Mouse (Mus musculus): Measurements from ENCODE around the gene Tcf7l1.

Tcf7l1 gene

DNA sequence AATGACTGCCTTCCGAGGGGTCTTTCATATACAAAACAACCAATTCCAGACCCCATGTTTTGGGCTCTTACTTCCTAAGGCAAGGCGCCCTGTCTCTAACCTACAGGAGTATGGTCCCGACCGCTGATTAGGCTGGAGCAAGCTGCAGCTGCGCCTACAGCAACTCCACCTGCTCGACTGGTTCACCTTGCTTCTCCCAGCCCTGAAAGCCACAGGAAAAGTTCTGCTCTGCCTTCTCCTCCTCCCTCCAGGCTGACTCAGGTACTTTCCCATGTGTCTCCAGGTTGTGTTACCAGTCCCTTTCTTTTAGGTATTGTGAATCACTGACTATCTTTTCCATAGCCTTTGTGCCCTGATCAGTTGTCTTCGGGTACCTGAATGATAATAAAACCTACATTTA, 5.8 kb upstream of the Tcf7l1 start:
- in situ Hi-C loops (cut with MboI; ENCODE audit: low pct_unique_long_range_greater_than_20kb in 1 of 2, low sequenced_read_pairs in 2 of 2, unreplicated experiment in 1 of 2) = loop anchor here in 1 of 2 experiments (25.0 kb wide), 1 partner anchor 133 kb away; no protein-coding TSS in a partner anchor

DNA sequence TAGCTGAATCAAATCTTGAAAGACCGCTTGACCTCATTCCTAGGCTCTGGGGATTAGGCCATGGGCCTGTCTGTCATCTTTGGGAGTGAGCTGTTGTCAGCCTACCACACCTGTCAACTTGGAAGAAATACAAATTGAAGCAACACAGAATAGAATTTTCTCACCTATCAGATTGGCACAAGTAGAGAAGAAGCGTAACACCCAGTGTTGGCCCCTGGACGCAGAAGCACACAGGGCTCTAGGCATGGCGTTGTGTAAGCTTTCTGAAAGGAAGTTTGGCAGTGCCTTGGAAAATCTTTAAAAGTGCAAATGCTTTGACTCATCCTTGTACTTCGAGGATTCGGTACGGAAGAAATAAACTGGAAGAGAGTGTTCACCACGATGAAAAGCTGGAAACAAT, 3.6 kb upstream of the Tcf7l1 start:
- in situ Hi-C loops (cut with MboI; ENCODE audit: low pct_unique_long_range_greater_than_20kb in 1 of 2, low sequenced_read_pairs in 2 of 2, unreplicated experiment in 1 of 2) = loop anchor here in 1 of 2 experiments (25.0 kb wide), 1 partner anchor 130 kb away; no protein-coding TSS in a partner anchor

DNA sequence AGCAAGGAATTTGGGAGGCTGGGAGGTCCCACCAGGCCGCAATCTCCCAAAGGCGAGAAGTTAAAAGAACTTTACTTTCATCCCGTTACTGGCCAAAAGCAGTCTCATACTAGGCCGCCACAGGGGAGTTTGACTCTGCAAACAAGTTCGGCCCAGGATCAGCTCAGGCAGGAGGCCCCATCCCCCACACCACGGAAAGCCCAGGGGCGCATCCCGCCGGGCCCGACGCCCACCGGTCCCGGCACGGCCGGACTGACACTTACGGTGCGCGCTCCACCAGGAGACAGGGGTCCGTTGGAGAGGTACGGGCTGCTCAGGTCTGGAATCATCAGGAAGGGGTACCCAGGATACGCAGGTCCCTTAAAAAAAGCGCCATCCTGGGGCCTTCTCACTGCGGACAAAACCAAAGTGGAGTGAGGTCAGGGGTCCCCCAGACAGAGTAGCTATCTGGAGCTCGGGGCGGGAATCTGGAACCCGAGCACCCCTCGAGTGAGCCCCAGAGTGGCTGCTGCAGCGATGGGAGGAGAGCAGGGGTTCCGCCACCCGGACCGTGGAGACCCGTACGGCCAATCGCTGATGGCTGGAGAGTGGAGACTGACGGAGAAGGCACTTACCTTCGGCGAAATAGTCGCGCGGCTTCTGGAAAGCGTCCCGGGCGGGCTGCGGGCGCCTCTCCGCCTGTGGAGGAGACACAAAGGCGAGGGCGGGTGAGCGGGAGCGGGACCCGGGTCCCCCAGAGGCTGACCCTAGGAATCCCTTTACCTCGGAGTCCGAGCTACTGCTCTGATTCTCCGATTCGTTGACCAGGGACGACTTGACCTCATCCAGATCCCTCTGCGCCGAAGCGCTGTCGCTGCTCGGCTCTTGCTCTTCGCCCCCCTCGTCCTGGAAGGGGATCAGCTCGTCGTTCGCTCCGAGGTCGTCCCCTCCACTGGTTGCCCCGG, 834 bp downstream of the Tcf7l1 start:
- in situ Hi-C loops (cut with MboI; ENCODE audit: low pct_unique_long_range_greater_than_20kb in 1 of 2, low sequenced_read_pairs in 2 of 2, unreplicated experiment in 1 of 2) = loop anchor here (10.0 to 25.0 kb wide), 2 partner anchors 126 to 163 kb away; no protein-coding TSS in a partner anchor

DNA sequence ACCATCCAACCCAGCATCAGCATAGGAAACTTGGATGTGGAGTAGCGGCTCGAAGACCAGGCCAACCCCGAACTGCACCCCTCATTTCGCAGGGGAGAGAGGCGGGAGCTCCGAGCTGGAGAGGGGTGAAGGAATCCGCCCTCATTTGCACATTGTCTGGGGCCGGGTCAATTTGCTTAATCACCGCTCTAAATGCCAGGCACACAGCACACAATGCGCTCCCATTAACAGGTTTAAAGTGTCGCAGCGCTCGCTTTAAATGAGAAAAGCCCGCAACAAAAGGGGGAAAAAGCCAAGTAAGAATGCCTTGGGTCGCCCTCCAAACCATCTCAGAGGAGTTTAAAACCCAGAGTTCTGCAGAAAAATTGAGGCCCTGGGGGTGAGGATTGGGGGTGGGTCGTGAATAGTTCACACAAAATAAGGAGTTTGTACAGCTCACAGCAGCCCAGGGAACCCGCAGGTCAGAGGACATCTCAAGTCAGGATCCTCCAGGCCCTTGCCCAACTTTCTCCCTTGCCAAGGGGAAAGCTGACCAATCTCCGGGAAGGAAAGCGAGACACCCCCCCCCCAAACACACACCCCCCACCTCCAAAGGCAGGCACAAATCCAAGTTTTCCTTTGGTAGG, 1.6 kb downstream of the Tcf7l1 start:
- in situ Hi-C loops (cut with MboI; ENCODE audit: low pct_unique_long_range_greater_than_20kb in 1 of 2, low sequenced_read_pairs in 2 of 2, unreplicated experiment in 1 of 2) = loop anchor here (10.0 to 25.0 kb wide), 2 partner anchors 125 to 163 kb away; no protein-coding TSS in a partner anchor

DNA sequence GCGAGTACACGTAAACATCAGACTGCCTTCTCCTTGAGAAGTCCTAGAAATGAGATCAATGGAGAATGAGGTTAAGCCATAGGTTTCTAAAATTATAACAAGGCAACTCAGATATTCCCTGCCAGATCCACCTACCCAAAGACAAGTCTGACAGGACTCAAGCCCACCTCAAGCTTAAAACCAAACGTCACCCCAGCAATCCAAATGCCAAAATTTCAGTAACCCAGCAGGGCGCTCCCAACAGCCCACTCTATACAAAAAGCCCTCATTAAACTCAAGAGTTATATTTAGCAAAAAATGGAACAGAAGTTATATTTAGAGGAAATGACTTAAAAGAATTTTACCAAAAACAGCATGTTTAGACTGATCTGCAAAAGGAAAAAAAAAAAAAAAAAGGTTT, 5.3 kb downstream of the Tcf7l1 start:
- in situ Hi-C loops (cut with MboI; ENCODE audit: low pct_unique_long_range_greater_than_20kb in 1 of 2, low sequenced_read_pairs in 2 of 2, unreplicated experiment in 1 of 2) = loop anchor here (10.0 to 25.0 kb wide), 2 partner anchors 121 to 159 kb away; no protein-coding TSS in a partner anchor

DNA sequence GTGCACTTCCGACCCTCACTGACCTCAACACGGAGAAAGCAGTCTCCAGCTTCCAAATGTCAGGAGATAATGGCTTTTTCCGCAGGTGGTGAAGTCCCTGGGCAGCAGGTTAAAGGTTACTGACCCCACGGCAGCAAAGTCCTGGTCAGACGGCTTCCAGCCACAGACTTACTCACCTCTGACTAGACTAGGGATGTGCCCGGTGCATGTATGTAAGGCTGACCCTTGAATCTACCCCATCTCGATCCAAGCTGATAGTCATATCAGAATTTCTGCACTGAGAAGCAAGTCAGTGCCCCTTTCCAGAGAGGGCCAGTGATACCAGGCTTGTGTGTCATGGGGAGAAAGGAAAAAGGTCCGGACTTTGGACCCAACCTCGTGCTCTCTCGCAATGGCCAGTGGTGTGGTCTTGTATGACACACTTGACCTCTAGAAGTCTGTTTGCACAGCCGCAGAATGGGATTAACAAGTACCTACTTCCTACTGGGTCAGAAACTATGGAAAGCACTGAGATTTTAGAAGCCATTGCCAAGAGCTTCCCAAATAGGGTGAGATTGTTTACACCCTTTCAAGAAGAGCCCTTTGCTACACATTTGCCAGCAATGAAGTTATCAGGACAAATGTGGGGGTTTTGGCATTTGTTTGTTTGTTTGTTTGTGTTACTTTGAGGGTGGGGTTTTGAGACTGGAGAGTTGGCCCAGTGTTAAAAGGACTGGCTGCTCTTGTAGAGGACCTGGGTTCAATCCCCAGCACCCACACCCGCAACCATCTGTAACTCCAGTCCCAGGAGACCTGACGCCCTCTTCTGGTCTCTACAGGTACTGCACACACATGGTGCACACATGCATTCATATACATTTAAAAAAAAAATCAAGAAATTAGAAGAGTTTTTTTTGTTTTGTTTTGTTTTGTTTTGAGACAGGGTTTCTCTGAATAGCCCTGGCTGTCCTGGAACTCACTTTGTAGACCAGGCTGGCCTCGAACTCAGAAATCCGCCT, 10.0 kb downstream of the Tcf7l1 start:
- in situ Hi-C loops (cut with MboI; ENCODE audit: low pct_unique_long_range_greater_than_20kb in 1 of 2, low sequenced_read_pairs in 2 of 2, unreplicated experiment in 1 of 2) = loop anchor here in 1 of 2 experiments (25.0 kb wide), 1 partner anchor 117 kb away; no protein-coding TSS in a partner anchor

DNA sequence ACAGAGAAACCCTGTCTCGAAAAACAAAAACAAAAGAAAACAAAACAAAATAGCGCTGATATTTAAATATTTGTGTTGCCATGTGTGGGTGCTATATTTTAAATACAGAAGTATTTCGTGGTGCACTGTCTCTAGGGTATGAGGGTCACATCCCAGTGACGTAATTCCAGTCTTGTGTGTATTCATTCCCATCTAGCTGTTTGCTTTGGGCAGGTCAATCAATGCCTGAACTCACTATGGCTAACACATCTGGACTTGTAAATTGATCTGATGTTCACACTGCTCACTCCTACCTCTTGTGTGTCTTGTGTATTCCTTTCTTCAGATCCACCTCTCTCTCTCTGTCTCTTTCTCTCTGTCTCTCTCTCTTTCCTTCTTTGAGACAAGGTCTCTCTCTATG, 11.8 kb downstream of the Tcf7l1 start:
- in situ Hi-C loops (cut with MboI; ENCODE audit: low pct_unique_long_range_greater_than_20kb in 1 of 2, low sequenced_read_pairs in 2 of 2, unreplicated experiment in 1 of 2) = loop anchor here in 1 of 2 experiments (25.0 kb wide), 1 partner anchor 115 kb away; no protein-coding TSS in a partner anchor

DNA sequence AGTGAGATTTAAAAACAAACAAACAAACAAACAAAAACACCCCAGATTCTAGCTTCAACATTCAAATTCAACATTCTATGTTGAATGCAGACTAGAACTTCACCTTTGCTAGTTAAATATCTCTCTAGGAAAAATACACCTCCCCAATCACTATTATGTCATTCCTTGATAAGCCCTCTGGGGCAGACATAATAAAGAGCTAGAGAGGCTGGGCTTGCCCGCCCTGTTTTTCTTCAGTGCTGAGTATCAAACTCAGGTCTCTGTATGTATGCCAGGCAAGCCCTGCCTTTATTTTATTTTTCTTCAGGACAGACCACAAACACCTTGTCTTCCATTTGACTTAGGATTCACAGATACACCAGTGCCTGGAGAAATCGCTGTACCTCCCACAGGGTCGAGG, 14.8 kb downstream of the Tcf7l1 start:
- in situ Hi-C loops (cut with MboI; ENCODE audit: low pct_unique_long_range_greater_than_20kb in 1 of 2, low sequenced_read_pairs in 2 of 2, unreplicated experiment in 1 of 2) = no loop called here

DNA sequence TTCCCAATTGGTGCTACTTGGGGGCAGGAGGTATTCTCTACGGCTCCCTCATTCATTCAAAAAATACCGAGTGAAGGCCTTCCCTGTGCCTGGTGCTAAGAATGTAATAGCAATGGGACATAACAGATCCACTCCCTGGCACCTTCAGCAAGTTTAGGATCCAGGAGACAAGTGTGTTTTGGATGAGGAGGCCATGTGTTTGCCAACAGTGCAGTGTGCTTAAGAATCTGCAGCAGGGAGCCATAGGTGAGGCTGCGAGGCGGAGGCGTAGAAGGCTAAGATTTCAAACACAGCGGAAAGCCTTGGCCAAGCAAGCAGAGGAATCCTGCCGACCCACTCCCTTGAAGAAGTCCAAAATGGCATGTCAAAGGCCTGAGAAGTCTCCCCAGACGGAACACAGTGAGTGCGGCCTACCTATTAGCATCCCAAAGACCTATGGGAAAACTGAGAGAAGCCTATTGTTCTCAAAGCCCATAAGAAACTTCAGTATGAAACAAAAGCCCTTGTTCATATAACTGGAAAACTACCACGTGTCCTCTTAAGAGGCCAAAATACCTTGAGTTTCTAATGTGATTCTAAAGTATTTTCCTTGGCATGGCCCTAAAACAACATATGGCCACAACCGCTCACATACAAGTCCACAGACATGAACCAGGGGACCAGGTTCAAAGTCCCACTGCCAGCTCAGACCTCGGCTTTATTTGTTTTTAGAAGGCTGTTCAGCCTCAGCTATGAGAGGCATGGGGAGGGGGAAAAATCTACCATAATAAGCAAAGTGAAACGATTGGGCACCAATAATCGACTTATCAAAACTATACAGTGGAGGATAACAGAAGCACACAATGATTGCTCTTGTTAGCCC, 18.9 kb downstream of the Tcf7l1 start:
- in situ Hi-C loops (cut with MboI; ENCODE audit: low pct_unique_long_range_greater_than_20kb in 1 of 2, low sequenced_read_pairs in 2 of 2, unreplicated experiment in 1 of 2) = no loop called here

DNA sequence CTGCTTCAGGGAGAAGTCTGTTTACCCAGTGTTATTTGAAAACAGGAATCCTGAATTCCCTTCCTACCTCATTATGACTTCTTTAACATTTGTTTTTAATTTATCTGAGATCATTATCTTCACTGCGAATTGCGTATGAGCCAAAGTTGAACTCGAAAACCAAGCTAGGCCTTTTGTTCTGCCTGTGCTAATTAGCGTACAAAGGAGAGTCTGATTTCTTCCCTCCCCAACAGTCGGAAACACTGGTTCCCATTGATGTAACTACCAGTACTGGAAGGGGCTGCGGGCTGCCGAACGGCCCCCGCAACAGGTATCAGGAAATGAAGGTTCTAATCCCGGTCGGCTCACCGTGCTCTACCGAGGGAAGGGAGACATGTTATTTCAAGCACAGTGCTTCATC, 19.7 kb downstream of the Tcf7l1 start:
- in situ Hi-C loops (cut with MboI; ENCODE audit: low pct_unique_long_range_greater_than_20kb in 1 of 2, low sequenced_read_pairs in 2 of 2, unreplicated experiment in 1 of 2) = no loop called here

DNA sequence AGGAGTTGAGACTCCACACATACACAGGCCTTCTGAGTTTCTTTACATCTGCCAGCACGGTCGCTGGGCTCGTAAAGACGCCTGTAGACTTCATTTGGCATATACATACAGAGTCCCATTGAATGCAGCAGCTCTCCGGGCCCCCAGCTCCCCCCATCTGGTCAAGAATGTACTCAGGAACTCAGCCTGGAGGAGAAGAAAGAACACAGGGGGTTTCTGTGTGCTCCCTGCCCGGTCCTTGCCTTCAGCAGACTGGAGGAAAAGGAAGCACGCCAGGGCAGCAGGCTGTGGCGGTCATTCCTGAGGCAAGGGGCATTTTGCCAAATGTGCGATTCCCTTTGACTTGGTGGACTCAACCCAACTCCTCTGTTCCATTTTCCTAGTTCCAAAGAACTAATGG, 20.2 kb downstream of the Tcf7l1 start:
- in situ Hi-C loops (cut with MboI; ENCODE audit: low pct_unique_long_range_greater_than_20kb in 1 of 2, low sequenced_read_pairs in 2 of 2, unreplicated experiment in 1 of 2) = no loop called here

DNA sequence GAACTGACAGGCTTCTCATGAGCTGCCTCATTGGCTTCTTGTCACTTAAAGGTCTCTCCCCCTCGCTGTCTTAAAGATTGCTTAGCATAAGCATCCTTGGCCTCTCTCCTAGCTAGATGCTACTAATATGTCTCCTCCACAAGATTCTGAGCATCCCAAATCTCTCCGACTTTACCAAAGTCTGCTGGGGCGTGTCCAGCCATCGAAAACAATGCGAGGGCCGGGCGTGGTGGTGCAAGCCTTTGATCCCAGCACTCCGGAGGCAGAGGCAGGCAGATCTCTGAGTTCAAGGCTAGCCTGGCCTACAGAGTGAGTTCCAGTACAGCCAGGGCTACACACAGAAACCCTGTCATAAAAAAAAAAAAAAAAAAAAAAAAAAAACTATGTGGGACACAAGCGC, 21.0 kb downstream of the Tcf7l1 start:
- in situ Hi-C loops (cut with MboI; ENCODE audit: low pct_unique_long_range_greater_than_20kb in 1 of 2, low sequenced_read_pairs in 2 of 2, unreplicated experiment in 1 of 2) = no loop called here

DNA sequence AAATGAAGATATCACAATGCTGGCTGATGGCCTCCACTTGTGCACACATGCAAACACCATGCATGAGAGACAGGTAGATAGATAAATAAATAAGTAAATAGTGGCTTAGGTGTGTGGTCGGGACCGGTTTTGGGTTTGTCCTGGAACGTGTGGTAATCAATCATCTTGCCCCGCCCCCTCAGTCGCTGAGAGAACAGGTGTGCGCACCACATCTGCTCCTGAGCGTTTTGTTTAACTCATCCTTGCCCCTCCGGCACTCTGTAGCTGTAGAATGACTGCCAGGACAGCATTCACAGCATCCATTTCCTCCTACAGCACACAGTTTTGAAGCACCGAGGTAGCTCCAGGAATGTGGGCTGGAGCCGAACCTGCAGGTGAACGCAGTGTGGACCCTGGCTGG, 25.4 kb downstream of the Tcf7l1 start:
- in situ Hi-C loops (cut with MboI; ENCODE audit: low pct_unique_long_range_greater_than_20kb in 1 of 2, low sequenced_read_pairs in 2 of 2, unreplicated experiment in 1 of 2) = no loop called here

DNA sequence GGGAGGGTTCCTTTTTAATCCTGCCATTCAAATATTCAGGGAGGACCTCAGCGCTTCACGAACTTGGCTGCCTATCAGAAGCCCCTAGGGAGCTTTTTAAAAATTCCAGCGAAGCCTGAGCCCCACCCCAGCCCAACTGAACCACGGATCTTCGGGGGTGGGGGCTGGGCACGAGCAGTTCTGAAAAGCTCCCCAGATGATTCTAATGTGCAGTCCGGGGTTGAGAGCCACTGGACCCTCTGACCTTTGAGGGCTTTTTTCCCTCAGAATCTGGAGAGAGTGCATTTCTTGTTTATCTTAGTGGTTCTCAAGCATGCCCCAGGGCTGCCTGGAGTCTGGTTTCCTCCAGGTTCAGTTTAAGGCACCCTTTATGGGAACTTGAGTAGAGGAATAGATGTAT, 27.4 kb downstream of the Tcf7l1 start:
- in situ Hi-C loops (cut with MboI; ENCODE audit: low pct_unique_long_range_greater_than_20kb in 1 of 2, low sequenced_read_pairs in 2 of 2, unreplicated experiment in 1 of 2) = no loop called here

DNA sequence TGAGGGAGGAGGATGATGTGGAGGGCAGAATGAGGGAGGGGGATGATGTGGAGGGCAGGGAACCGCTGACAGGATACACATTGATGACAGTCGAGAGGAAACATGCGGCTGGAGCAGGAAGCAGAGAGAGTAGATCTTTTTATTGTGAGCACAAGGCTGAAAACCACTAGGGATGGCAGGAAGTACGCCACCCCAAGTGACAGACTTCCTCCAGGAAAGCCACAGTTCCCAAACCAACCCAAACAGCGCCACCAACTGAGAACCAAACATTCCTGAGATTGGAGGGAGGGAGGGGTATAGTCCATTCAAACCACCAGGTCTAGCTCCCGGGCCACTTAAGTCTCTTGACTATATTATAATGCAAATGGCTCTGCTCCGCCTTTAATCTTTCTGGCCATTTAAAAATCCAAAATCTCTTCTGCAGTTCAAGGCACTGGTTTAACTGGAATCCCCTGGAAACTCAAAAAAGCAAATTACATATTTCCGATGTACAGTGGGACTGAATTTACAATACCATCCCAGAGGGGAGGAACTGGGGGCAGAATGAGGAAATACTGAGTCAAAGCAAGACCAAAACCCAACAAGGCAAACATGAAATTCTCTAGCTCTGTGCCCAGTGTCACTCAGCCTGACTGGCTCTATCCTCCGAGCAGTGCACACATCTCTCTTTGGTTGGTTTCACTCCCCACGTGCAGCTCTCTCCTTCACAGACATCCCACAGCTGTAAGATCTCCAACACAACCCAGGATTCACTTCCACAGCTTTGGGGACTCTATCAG, 30.6 kb downstream of the Tcf7l1 start:
- in situ Hi-C loops (cut with MboI; ENCODE audit: low pct_unique_long_range_greater_than_20kb in 1 of 2, low sequenced_read_pairs in 2 of 2, unreplicated experiment in 1 of 2) = no loop called here

DNA sequence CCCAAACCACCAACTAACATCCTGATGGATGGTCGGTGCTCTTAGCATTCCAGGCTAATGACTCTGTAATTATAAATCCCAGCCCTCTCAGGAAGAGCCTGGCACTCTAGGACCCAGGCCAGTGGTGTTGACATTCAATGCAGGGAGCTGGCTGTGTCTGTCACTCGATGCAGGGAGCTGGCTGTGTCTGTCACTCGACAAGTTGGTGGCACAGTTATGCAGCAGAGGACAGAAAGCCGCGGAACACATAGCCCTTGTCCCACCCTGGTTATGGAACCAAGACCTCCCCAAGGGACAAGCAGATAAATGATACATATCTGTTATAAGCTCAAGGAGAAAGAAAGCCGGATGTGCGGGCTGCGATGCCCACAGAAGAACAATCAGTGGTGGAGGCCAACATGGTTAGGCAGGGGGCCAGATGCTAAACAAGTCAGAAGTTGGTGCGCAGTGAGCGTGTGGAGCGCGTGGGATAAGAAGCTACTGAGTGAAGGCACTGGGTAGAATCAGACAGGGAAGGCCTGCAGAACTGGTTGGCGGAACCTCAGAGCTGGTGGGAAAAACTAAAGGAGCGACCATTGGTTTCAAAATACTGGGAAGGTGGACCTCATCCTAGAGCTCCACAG, 33.7 kb downstream of the Tcf7l1 start:
- in situ Hi-C loops (cut with MboI; ENCODE audit: low pct_unique_long_range_greater_than_20kb in 1 of 2, low sequenced_read_pairs in 2 of 2, unreplicated experiment in 1 of 2) = no loop called here

Data from mouse embryonic stem cell (cell line).